Mouse (Mus musculus) intestine, postnatal 0 days (tissue): ENCODE results near the gene Rbm34. TPM values are rescaled to one million over a fixed set of nuclear protein-coding genes. Genes with fewer than 3 reads are reported as not detected.

Experiments used
- ATAC-seq: fragments of 200-750 bp; cut with Nextera tagmentation; 2 replicates; pipeline ENCODE4 v1.8.0; 2017; ENCODE audit warnings: mild to moderate bottlenecking, moderate TSS enrichment, moderate library complexity
- H3K27ac ChIP-seq: fragments of 300-500 bp; sonication (generic); 2 replicates; pipeline ENCODE4 v1.5.1; 2014; ENCODE audit warnings: mild to moderate bottlenecking, low read depth, low read length, moderate library complexity
- H3K27me3 ChIP-seq: fragments of 300-500 bp; sonication (generic); replicated peaks from 2 replicates; pipeline ENCODE4 v1.6.1; 2014; ENCODE audit warnings: low read length, mixed read lengths; ENCODE audit not compliant: control insufficient read depth, insufficient read depth
- H3K36me3 ChIP-seq: fragments of 300-500 bp; sonication (generic); 2 replicates; pipeline ENCODE4 v1.6.1; 2014; ENCODE audit warnings: mild to moderate bottlenecking, moderate library complexity; ENCODE audit not compliant: control insufficient read depth, insufficient read depth
- H3K4me1 ChIP-seq: fragments of 300-500 bp; sonication (generic); replicated peaks from 2 replicates; pipeline ENCODE4 v1.6.1; 2014; ENCODE audit warnings: antibody characterized with exemption, low read length, mixed read lengths; ENCODE audit not compliant: control insufficient read depth, insufficient read depth
- H3K4me2 ChIP-seq: fragments of 300-500 bp; sonication (generic); replicated peaks from 2 replicates; pipeline ENCODE4 v1.6.1; 2014; ENCODE audit warnings: low read depth, mild to moderate bottlenecking, moderate library complexity
- H3K4me3 ChIP-seq: fragments of 300-500 bp; sonication (generic); 2 replicates; pipeline ENCODE4 v1.5.1; 2014; ENCODE audit warnings: low read depth, low read length
- H3K9ac ChIP-seq: fragments of 300-500 bp; sonication (generic); 2 replicates; pipeline ENCODE4 v1.6.1; 2014; ENCODE audit warnings: mild to moderate bottlenecking, low read depth, low read length
- H3K9me3 ChIP-seq: fragments of 300-500 bp; sonication (generic); 2 replicates; pipeline ENCODE4 v1.6.1; 2016; ENCODE audit warnings: mixed run types; ENCODE audit not compliant: control insufficient read depth
- CTCF ChIP-seq: sonication (generic); IDR thresholded peaks from 2 replicates; pipeline ENCODE4 v1.5.1; 2016; ENCODE audit warnings: low read depth, mild to moderate bottlenecking, control low read depth, antibody characterized with exemption, moderate library complexity
- WGBS: fragments of 180-500 bp; shearing (Covaris S2); extraction: QIAGEN DNeasy Blood & Tissue Kit; methylation state at CpG from one replicate; pipeline ENCODE4 v1.1.7; 2014; 5-methylcytosine and 5-hydroxymethylcytosine counted together
- polyA plus RNA-seq: library from polyadenylated mRNA; unstranded; fragments of >200 nt; fragmentation: Nextera tagmentation; extraction: Ambion mirVana; gene quantifications from 2 replicates; pipeline ENCODE4 v1.2.1, GENCODE M21; 2015

Gene Rbm34
- polyA plus RNA-seq, 1 experiment from 2014 or later = 25.3 TPM

DNA sequence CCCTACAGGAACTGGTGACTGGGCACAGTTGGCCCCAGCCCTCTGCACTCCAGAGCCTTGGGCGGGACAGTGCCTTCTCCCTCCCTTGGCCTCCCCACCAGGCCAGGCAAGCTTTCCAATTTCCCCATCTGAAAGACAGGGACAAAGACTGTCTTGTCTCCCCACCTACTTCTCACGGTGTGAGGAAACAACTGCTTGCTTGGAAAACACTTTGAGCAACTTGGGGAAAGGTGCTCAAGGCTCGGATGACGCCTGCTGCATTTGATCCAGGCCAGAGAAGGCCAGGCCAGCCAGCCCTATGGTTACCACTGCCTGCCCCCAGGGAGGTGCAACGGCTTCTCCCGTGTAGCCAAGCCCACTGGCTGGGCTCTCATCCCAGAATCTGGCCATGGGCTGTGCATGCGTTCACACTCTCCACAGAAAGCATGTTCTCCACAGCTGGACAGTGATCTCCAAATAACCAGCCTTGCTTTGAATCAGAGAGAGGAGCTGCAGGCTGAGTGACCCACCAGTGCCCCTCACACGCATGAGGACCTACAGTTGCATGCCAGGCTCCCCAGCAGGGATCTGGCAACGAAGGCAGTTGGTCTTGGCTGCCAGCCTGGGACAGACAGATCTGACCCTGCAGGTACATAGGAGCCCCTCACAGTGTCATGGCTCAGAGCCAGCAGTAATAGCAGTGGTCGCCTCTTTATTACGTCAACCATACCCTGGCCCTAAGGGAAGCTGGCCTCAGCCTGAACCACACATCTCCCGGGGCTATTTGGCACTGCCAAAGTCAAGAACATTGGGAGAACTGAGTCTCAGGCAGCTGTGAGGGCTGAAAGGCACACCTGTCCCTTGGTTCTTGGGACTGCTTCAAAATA is 57.4 kb downstream of the Rbm34 start:
- WGBS = 52% methylated on average over 12 of the region's 12 CpGs
- Histone ChIP-seq H3K4me1 (no peaks in the 10 kb centered on the region; the same call in 1 of the 2 replicates), H3K27ac (no peak overlapping the region), H3K36me3 (no peaks in the 10 kb centered on the region), H3K4me3 (no peak overlapping the region), H3K9ac (no peak overlapping the region), H3K4me2 (no peak overlapping the region), H3K9me3 (no peaks in the 10 kb centered on the region), H3K27me3 (no peaks in the 10 kb centered on the region)
- no peak for TF ChIP-seq CTCF
- ATAC-seq = no peak

GRCm38 (mm10) chr8:126909371-126909802 is 61.5 kb downstream of the Rbm34 start:
- Histone ChIP-seq H3K4me3 (no peak overlapping the region), H3K27me3 (no peaks in the 10 kb centered on the region), H3K4me1 (no peaks in the 10 kb centered on the region), H3K9me3 (no peaks in the 10 kb centered on the region), H3K27ac (0 out of 2 replicates have a peak overlapping the region, but pooled peaks have one; percentile 31), H3K4me2 (no peak overlapping the region), H3K36me3 (no peaks in the 10 kb centered on the region), H3K9ac (no peak overlapping the region)
- ATAC-seq = no peak
- WGBS = 65% methylated on average over 10 of the region's 10 CpGs
- TF ChIP-seq CTCF = no peak

DNA sequence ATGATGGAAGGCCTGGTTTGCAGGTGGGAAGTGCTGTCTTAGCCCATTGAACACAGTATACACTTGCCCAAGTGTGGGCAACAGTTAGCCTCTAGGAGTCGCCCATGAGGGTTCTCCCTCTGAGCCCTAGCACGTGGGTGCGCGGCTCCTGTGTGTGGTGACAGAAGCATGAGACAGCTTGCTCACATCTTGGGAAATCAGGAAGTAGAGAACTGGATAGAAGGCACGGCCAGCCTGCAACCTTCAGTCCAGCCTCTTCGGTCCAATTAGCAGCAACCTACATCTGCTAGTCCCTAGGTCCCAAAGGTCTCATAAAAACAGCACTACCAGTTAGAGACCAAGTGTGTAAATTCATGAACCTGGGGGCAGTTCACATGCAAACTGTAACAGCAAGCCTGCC is 62.1 kb downstream of the Rbm34 start:
- H3K4me2 ChIP-seq = no peak overlapping the region
- no peak overlapping the region for H3K4me3 ChIP-seq
- no peak overlapping the region for H3K9ac ChIP-seq
- WGBS = 41% methylated on average over 6 of the region's 6 CpGs
- H3K4me1 ChIP-seq = no peaks in the 10 kb centered on the region
- TF ChIP-seq CTCF = peak; percentile 57
- ATAC-seq = peak; percentile 67
- no peaks in the 10 kb centered on the region for H3K36me3 ChIP-seq
- no peaks in the 10 kb centered on the region for H3K27me3 ChIP-seq
- H3K27ac ChIP-seq = 0 out of 2 replicates have a peak overlapping the region, but pooled peaks have one; percentile 31
- no peaks in the 10 kb centered on the region for H3K9me3 ChIP-seq

- 46% methylated on average over 9 of the region's 9 CpGs for WGBS
- no peak overlapping the region for H3K27ac ChIP-seq
- H3K4me2 ChIP-seq = no peak overlapping the region
- no peak for TF ChIP-seq CTCF
- no peak for ATAC-seq
- no peaks in the 10 kb centered on the region for H3K4me1 ChIP-seq
- H3K4me3 ChIP-seq = no peak overlapping the region
- no peaks in the 10 kb centered on the region for H3K27me3 ChIP-seq
- no peak overlapping the region for H3K9ac ChIP-seq
- no peaks in the 10 kb centered on the region for H3K36me3 ChIP-seq
- H3K9me3 ChIP-seq = no peaks in the 10 kb centered on the region
These were observed 62.9 kb downstream of the Rbm34 start for GRCm38 (mm10) chr8:126907968-126908367.

- no peak overlapping the region for H3K4me3 ChIP-seq
- TF ChIP-seq CTCF = peak; percentile 38
These were observed 63.5 kb downstream of the Rbm34 start for GRCm38 (mm10) chr8:126907374-126907773.

DNA sequence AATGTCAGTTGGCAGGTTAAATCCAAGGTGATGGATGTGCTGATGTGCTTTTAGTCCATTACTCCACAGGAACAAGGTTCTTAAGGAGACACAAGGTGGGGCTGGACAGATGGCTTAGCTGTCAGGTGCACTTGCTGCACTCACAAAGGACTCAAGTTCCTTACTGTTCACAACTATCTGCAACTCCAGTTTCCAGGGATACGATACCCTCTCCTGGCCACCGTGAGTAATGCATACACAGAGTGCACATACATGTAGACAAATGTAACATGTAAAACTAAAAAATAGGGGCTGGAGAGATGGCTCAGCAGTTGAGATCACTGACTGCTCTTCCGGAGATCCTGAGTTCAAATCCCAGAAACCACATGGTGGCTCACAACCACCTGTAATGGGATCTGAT is 65.5 kb downstream of the Rbm34 start:
- Histone ChIP-seq H3K9me3 (no peaks in the 10 kb centered on the region), H3K27me3 (no peaks in the 10 kb centered on the region), H3K27ac (no peak overlapping the region), H3K4me2 (no peak overlapping the region), H3K9ac (no peak overlapping the region), H3K36me3 (no peaks in the 10 kb centered on the region), H3K4me1 (0 out of 2 replicates have a peak, but pooled peaks cover 2% of the 10 kb centered on the region), H3K4me3 (no peak overlapping the region)
- TF ChIP-seq CTCF = peak; percentile 72
- ATAC-seq = no peak
- WGBS = 95% methylated on average over 3 of the region's 3 CpGs

More at GRCm38 (mm10) chr8:126907374-126907773, 63.5 kb downstream of the Rbm34 start:
- Histone ChIP-seq H3K9me3 (no peaks in the 10 kb centered on the region), H3K36me3 (no peaks in the 10 kb centered on the region), H3K27me3 (no peaks in the 10 kb centered on the region), H3K4me1 (no peaks in the 10 kb centered on the region), H3K4me2 (no peak overlapping the region), H3K9ac (no peak overlapping the region), H3K27ac (no peak overlapping the region)
- no peak for ATAC-seq
- 90% methylated on average over 3 of the region's 3 CpGs for WGBS
